Mouse (Mus musculus): ENCODE measurements around the gene Tnnt1. TPM values are rescaled to one million over a fixed set of nuclear protein-coding genes. Genes with fewer than 3 reads are reported as not detected.

The Tnnt1 gene
- total RNA-seq, 2 experiments from 2014 or later, result 3.9 TPM; not detected in 1

GRCm38 (mm10) chr7:4523205-4524130 is 7.3 kb upstream of the Tnnt1 start:
- ATAC-seq (replicated peaks; ENCODE audit: low FRiP score, poor library complexity, severe bottlenecking), result no peak

GRCm38 (mm10) chr7:4522292-4522691 is 6.1 kb upstream of the Tnnt1 start:
- no peak for ATAC-seq (replicated peaks; ENCODE audit: low FRiP score, poor library complexity, severe bottlenecking)

DNA sequence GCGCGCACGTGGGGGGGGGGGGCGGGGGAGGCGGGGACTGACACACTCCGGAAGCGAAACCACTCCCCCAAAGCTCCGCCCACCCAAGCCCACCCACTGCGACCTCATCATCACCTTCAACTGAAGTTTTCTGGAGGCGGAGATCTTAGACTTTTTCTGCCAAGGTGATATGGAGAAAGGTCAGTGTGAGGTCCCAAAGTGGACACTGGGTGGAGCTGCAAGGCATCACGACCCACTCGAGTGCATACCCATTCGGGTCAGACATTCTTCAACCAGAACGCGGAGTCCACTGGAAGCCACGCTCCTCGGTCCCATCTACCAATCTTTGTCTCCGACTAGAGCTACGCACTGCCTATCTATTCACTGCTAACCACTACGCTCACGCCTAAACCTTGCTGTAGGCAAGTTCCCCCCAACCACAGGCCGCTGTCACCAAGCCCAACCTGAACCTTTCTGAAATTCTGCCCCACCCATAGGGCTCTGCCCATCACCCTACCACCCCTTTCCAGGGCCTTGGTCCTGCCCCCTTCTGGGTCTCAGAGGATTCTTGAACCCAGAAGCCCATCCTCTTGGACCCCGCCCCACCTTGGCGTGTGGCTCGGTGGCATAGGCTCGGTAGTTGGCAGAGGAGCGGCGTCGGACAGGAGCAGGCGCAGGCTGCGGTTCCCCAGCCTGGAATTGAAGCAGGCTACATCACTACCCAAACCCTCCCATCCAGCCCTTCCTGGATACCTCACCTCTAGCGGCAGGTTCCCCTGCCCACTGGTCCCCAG is 5.2 kb upstream of the Tnnt1 start:
- ATAC-seq (replicated peaks; ENCODE audit: low FRiP score, poor library complexity, severe bottlenecking), result no peak

DNA sequence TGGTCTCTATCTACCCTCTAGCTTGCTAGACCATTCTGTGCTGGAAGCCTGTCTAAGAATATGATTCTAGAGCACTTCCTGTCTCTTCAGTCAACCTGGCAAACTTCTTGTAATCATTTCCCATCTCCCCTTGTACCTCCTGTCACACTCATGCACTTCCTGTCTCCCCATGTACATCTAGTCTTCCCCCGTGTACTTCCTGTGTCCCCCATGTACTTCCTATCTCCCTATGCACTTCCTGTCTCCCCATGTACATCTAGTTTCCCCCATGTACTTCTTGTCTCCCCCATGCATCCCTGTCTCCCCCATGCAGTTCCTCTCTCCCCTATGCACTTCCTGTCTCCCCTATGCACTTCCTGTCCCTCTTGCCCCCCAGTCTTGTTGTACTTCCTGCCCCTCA is 2.3 kb upstream of the Tnnt1 start:
- no peak for ATAC-seq (replicated peaks; ENCODE audit: low FRiP score, poor library complexity, severe bottlenecking)

DNA sequence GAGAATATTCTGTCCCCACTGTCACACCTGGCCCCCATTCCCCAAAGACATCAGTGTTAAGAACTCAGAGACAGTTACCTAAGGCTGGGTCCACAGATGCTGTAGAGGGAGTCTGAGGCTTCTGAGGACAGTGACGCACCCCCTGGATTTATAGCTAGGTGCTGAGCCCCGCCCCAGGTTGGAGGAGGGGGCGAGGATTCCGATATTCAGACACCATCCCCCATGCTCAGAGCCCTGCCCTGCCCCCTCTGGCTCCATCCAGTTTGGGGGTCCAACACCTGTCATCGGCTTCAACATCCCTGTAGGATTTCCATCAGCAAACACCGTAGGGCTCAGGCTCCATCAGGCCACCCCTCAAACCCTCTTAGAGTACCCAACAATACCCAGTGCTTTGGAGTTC is 329 bp downstream of the Tnnt1 start:
- ATAC-seq (replicated peaks; ENCODE audit: low FRiP score, poor library complexity, severe bottlenecking), result no peak

- no peak for ATAC-seq (replicated peaks; ENCODE audit: low FRiP score, poor library complexity, severe bottlenecking)
Observed at GRCm38 (mm10) chr7:4513829-4514712, 2.1 kb downstream of the Tnnt1 start.

DNA sequence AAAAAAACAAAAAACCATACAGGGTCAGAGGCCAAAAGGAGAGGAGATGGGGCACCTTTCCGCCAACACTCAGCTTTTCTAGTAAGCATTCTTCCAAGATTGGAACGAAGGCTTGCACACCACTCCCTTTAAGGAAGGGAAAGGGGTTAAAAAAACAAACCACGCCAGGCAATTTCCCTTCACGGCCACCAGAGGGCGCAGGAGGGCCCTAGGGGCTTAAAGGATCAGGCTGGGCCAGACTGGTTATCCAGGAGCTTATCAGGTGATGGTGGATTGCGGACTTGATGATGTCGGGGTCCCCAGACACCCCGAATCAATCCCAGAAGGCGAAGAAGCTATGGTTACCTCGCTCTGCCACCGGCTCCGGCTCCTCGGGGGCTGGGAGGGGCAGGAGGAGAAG is 2.9 kb downstream of the Tnnt1 start:
- ATAC-seq (replicated peaks; ENCODE audit: low FRiP score, poor library complexity, severe bottlenecking), result 0 out of 2 replicates have a peak, but pooled peaks have one; percentile 40

- ATAC-seq (replicated peaks; ENCODE audit: low FRiP score, poor library complexity, severe bottlenecking), result no peak
Observed at GRCm38 (mm10) chr7:4511489-4512224, 4.5 kb downstream of the Tnnt1 start.

DNA sequence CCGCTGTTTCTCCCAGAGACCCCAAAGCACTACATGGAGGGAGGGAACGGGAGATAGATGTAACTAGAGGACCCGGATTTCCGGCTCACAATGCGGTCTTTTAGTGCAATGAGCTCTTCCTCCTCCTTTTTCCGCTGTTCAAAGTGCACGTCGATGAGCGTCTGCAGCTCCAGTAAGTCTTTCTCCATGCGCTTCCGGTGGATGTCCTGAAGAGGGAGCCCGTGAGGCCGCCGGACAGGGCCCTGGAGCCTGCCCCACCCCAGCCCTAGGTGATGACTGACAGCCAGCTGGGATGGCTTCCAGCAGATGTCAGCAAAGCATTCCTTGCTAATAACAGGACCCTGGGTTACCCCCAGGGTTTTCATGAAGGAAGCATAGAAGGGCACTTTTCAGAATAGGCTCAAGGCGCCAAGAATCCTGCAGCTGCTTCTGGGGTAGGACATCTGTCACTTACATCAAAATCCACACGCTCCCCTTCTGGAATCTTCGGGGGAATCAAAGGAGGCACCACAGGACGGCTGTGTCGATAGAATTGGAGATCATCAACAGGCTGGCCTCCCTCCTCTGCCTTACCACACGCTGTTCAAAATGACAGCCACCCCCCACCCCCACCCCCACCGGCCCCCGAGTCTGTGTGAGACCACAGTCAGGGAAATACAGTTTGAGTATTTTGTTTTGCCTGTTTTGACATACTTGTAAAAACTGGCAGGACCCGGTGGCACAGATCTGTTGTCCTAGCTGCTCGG is 6.1 kb downstream of the Tnnt1 start:
- ATAC-seq (replicated peaks; ENCODE audit: low FRiP score, poor library complexity, severe bottlenecking), result peak; percentile 84

GRCm38 (mm10) chr7:4508739-4509116 is 7.5 kb downstream of the Tnnt1 start:
- no peak for ATAC-seq (replicated peaks; ENCODE audit: low FRiP score, poor library complexity, severe bottlenecking)

DNA sequence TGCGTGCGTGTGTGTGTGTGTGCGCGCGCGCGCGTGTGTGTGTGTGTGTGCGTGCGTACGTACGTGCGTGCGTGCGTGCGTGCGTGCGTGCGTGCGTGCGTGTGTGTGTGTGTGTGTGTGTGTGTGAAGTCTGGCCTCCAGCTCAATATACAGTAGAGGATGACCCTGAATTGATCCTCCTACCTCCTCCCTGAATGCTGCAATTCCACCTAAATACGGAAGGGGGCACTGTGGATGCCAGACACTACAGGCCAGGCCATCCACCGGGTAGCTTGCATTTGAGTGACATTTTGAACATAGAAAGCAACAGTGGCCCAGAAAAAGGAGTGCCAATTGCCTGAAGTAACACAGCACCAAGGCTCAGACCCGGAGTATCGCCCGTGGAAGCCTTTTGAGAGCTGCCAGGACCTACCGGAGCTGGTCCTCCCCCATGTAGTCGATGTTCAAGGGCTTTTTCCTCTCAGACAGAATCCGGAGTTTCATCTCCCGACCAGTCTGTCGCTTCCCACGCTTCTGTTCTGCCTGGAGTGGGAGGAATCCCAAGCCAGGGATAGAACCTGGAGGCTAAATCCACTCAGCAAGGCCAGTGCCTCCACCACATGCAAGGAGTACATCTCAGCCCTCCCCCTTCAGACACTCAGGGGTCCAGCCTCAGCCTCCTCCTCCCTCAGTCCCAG is 8.0 kb downstream of the Tnnt1 start:
- no peak for ATAC-seq (replicated peaks; ENCODE audit: low FRiP score, poor library complexity, severe bottlenecking)

GRCm38 (mm10) chr7:4507220-4507619 is 9.0 kb downstream of the Tnnt1 start:
- ATAC-seq (replicated peaks; ENCODE audit: low FRiP score, poor library complexity, severe bottlenecking), result no peak

DNA sequence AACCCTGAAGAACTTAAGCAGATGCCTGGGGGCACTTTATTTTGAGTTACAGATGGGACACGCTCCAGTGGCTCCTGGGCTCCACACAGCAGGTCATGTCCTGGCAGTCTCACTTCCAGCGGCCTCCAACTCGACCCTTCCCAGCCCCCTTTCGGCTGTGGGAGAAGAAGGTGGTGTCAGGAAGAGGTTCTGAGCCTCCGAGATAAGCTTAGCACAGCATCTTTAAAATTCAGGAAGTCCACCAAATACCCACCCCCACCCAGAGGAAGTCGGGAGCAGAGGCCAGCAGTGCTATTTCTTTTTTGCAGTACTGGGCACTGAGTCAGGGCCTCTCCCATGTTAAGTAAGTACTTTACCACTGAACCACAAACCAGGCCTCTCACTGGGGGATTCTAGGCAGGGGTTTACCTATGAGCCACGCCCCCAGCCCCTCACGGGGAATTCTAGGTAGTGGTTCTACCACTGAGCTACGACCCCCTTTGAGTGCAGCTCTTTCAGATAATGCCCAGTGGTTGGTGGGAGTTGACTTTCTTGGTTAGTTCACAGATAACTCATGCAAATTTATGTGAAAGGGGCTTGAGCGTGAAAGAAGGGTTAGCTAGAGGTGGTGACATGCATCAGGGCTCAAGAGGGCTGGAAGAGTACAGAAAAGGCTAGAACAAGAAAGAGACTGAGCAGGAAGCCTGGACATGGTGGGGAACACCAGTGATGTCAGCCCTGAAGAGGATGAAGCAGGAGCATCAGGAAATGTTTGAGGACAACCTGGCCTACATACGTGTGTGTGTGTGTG is 11.3 kb downstream of the Tnnt1 start:
- ATAC-seq (replicated peaks; ENCODE audit: low FRiP score, poor library complexity, severe bottlenecking), result no peak

GRCm38 (mm10) chr7:4503858-4504257 is 12.3 kb downstream of the Tnnt1 start:
- ATAC-seq (replicated peaks; ENCODE audit: low FRiP score, poor library complexity, severe bottlenecking), result no peak

DNA sequence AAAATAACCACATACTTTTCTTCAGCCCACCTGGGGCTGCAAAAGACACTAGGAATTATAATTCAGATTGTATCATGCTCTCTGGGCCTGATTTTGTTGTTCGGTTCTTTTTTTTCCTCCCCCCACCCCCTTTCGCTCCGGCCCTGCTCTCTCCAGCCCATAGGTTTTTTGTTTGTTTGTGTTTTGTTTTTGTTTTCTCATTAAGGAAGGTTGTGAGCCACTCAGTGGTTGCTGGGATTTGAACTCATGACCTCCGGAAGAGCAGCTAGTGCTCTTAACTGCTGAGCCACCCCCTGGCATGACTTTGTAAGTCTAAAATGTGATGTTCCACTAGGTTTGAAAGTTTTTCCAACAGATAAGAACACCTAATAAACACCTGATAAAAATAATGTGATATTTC is 13.1 kb downstream of the Tnnt1 start:
- ATAC-seq (replicated peaks; ENCODE audit: low FRiP score, poor library complexity, severe bottlenecking), result no peak

- no peak for ATAC-seq (replicated peaks; ENCODE audit: low FRiP score, poor library complexity, severe bottlenecking)
Observed at GRCm38 (mm10) chr7:4502421-4503090, 13.6 kb downstream of the Tnnt1 start.

Measured in erythroid progenitor cell, adult 5-6 weeks (primary cell).